Mouse (Mus musculus) T-helper 17 cell (primary cell): ENCODE data around the gene Foxo6.

Experiments used
- in situ Hi-C, 2 experiments: fragments of 300-600 bp; cut with MboI, MseI; formaldehyde crosslinking; loops; 1 replicate in 1 of 2; 2 replicates in 1 of 2; pipeline ENCODE4 v1.15.1; 2025; ENCODE audit warnings: high pct_unique_total_duplicates in 2 of 2

Foxo6 gene

DNA sequence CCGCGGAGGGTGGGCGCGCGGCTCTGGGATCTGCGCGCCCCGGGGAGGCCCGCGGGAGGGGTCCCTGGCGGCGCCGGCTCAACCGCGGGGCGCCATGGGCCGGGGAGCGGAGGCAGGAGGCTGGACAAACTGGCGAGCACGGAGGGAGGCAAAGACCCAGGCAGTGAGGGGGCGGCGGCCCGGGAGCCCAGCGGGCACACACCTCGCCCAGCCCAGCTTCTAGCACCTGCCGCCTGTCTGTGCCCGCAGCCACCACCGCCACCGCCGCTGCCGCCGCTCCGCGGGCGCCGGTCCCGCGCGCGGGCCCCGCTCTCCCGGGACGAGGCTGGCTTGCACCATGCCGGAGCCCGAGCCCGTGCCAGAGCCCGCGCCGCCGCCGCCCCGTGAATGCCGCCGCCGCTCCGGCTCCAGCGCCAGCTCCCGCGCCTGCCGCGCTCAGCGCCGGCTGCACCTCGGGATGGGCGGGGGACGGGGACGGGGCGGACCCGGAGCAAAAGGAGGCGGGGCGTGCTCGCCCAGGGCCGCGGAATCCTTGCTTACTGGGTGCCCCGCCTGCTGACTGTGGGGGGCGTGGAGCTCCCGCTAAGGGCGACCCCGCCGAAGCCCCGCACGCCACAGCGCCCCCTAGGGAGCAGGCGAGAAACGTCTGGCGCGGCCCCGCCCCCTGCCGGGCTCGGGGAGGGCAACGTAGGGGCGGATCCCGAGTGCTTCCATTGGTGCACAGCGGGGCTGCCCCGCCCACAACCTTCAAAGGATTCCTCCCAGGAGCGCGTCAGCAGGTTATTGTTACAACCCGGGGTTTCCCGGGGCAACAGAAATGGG lies at the start of gene Foxo6:
Foxo6 (minus strand) TSS at position 60 of the 822 bp plus-strand sequence.
- in situ Hi-C loops, result loop anchor here (10.0 kb wide), 2 partner anchors 557 to 637 kb away; partner anchors contain the start of gene Exo5 (in 1 of the 2)

GRCm38 (mm10) chr4:120334316-120334715 lies 47.2 kb upstream of the Foxo6 start:
- in situ Hi-C loops, result no loop called here

DNA sequence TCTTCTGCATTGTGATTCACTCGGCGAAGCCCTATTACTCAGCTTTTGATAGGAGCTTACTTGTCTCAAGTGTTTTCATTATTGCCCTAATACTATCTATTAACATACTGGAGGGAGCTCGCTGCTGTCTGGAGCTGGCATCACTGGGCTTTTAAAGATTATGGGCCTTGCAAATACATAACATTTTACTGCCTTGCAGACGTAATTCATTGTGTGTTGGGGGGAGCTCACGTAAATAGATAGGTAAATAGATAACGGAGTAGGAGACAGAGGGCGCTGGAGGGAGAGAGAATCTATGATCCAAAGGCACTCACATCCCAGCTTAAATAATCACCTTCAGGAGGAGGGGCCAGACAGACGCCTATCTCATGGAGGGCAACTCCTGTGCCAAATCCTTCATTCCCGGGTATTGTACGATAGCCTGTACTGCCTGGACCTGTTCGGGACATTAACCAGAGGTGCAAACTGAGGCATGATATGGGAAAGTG lies 45.8 kb upstream of the Foxo6 start:
- in situ Hi-C loops, result no loop called here

GRCm38 (mm10) chr4:120332405-120332933 lies 45.3 kb upstream of the Foxo6 start:
- in situ Hi-C loops, result no loop called here

- in situ Hi-C loops, result no loop called here
These were observed 44.8 kb upstream of the Foxo6 start for GRCm38 (mm10) chr4:120331992-120332391.

DNA sequence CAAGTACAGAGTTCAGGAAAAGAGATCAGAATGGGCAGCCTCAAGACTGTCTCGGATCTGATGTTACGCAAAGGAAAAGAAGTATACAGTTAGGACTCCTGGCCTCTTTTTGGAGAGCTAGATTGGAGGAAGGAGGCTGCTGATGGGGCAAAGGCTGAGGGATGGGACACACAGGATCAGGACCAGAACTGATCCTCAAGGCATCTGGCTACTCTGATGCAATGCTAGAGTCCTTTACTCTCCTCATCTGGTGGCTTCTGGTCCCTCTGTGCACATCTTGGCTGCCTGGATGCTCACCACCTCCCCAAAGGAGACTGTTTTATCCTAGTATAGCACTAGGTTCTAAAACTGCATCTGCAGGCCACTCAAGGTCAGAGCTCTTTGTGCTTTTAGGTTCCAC lies 44.4 kb upstream of the Foxo6 start:
- in situ Hi-C loops, result no loop called here

- in situ Hi-C loops, result no loop called here
These were observed 38.6 kb upstream of the Foxo6 start for GRCm38 (mm10) chr4:120325748-120326147.

DNA sequence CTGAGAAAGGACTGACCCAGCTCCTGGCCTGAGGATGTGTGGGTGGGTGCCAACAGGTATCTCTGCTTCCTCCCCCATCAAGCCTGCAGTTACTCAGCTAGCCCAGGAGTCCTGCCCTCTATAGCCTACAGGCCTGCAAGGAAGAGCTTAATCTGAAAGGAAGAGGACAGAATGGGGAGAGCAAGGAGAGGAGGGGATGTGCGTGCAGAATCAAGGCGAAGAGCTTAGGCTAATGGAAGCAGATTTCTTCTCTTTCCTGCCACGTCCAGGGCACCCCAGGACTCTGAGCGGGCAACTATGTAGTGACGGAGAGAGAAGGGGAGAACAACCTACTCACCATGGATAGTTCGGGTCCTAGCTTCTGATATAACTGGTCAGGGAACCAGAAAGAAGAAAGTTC lies 37.9 kb upstream of the Foxo6 start:
- in situ Hi-C loops, result no loop called here

DNA sequence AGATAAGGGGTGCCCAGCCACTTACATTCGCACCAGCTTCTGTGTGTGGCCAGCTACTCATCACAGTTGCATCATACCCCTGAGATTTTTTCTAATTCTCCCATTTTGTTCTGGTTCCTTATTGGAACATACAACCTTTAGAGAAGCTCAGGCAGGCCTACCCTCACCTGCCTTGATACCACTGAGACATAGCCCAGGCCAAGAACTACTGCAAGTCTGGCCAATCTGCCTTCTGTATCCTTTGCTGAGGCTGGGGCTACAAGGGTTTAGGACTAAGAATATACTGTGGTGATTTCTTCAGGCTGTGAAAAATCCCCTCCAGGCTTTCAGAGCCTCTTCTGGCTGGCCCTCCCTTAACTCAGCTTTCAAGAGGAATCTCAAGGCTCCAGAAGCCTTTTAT lies 36.7 kb upstream of the Foxo6 start:
- in situ Hi-C loops, result loop anchor here (5.0 kb wide), 1 partner anchor 97 kb away; no protein-coding TSS in a partner anchor

DNA sequence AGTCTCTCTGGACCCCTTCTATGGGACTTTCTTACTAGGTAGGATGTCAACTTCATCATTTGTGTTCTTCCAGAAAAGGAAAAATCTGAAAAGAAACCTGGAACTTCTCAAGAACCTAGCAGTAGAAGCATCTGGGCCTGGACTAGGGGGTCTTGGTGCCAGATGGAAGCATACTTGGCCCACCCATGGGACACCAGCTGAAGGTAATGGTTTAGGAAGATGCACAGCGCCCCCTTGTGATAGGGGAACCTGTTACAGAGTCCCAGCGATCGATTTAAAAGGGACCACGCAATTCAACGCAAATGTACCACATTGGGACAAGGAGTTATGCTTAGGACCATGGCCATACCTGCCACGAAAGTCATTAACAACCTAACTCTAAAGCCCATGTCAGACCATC lies 36.0 kb upstream of the Foxo6 start:
- in situ Hi-C loops, result loop anchor here (5.0 kb wide), 1 partner anchor 96 kb away; no protein-coding TSS in a partner anchor

GRCm38 (mm10) chr4:120317541-120317940 lies 30.4 kb upstream of the Foxo6 start:
- in situ Hi-C loops, result no loop called here

DNA sequence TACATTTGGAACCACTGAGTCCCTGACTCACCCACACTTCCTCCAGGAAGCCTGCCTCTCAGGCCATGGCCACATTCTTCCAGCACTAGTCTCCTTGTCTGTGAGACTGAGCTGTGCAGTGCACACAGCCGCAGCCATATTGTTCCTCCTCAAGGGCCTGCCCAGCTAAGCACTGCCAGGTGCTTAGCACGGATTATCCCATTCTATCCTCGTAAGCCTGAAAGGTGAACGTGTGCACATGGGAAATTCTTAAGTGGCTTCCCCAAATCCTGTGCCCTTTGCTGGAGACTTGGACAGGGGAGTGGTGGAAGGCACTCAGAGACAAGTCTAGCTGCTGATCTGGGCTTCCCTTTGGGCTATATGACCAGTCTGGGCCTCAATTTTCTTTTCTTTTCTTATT lies 29.6 kb upstream of the Foxo6 start:
- in situ Hi-C loops, result no loop called here

DNA sequence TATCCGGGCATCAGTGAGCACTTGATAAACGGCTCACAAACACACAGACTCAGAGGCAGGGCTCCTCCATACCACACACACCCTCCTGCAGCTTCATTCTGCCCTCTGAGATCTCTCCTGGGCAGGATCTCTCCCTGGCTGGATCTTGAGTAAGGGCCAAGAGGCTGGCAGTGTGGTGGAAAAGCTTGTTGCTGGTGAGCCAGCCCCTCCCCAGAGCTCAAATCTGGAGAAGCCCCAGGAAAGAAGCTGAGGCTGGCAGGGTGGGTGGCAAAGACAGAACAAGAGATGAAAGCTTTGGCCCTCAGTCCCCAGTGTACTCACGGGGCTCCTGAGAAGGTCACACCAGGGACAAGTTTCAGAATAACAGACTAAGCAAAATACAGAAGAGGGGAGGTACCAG lies 27.4 kb upstream of the Foxo6 start:
- in situ Hi-C loops, result no loop called here

DNA sequence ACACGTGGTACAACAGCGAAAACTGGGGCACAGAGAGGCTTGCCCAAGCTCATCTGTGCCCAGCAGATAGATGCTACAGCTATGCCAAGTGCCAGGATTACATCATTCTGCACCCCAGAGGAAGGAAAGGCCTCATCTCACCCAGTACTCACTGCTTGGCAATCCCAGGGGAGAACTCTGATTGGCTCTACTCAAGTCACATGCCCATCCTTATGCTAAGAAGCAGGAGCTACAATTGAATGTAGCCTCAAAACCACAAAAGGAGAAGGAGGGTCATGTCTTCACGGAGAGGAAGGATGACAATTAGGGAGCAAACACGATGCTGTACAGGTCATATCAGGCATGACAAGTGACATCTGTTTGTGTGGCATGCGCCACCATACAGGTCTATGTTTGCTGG lies 26.2 kb upstream of the Foxo6 start:
- in situ Hi-C loops, result no loop called here

DNA sequence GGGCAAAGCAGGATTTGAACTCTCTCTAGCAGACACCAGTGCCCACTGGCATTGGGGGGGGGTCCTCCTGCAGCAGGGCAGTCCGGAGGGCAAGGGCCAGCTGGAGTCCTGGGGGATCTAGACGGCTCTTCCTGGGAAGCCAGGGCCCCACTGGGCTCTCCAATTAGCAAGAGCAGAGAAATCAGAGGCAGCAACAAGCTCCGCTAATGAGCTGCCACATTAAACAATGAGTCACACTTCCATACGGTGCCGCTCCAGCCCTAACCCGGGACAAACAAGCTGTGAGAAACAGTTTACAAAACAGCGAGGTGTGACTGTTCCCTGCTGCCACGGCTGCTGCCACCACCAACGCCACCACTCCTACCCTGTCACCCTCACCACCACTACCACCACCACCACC lies 17.4 kb upstream of the Foxo6 start:
- in situ Hi-C loops, result no loop called here

DNA sequence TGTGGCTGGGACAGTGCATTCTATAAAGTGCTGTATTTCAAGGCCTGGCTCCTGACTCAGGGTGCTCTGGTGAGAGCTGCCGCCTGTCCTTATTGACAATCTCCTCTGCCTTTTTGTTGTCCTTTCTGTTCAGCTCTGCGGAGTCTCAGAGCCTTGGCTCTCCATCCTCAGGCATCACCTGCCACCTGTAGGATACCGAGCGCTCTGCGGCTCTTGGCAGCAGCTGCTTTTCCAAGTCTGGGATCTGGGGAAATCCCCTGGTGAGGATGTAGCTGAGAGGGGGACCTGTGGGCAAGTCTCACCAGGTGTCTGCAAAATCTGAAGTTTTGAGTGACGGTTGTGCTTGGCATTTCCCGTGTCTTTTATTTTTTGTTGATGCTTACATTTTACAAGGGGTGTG lies 12.1 kb upstream of the Foxo6 start:
- in situ Hi-C loops, result no loop called here

DNA sequence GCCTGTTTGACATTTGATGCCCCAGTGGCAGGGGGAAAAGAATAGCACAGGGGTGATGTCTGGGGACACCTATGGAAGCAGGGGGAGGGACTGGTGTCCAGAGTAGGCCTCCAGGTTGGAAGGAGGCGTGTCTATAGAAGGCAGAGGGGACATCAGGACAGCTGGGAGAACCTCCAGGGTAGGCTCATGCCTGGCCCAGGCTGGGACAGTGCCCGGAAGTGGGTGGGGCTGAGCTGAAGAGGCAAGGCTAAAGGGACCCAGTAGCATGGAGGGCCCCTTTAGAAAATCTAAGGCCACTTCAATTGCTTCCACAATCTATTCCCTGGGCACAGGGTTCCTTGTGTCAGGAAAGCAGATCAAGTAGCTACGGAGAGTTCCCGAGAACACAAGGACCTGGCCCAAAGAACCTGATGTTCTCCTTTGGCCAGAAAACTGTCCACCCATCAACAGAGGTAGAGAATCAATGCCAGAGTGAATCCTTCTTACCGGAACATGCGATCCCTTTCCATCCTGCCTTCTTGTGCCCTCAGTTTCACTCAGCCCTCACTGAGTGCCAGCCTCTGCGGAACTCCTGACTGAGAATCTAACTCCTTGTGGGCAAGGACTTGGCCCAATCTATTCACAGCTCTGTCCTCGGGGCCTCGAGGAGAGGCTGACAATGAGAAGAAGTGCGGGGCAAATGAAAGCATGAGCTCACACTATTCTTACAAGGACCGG lies 4.1 kb upstream of the Foxo6 start:
- in situ Hi-C loops, result no loop called here

- in situ Hi-C loops, result no loop called here
These were observed 3.3 kb upstream of the Foxo6 start for GRCm38 (mm10) chr4:120290486-120290885.

- in situ Hi-C loops, result loop anchor here (10.0 kb wide), 2 partner anchors 555 to 635 kb away; partner anchors contain the start of gene Exo5 (in 1 of the 2)
These were observed 2.2 kb upstream of the Foxo6 start for GRCm38 (mm10) chr4:120289181-120289965.

DNA sequence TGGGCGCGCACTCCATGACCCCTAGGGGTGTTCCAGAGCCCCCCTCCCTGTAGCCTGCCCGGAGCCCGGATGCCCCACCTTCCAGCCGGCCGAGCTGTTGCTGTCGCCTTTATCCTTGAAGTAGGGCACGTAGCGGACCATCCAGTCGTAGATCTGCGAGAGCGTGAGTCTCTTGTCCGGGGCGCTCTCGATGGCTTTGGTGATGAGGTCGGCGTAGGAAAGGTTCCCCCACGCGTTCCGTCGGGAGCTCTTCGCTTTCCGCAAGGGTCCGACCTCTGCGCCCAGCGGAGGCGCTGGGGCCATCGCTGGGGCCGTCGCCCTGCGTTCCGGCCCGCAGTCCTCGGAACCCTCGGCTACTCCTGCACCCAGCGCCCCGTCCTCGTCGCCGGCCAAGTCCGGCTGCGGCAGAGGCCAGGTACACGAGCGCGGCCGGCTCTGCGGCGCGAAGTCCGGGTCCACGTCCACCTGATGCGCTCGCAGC lies 348 bp downstream of the Foxo6 start:
- in situ Hi-C loops, result loop anchor here (10.0 kb wide), 2 partner anchors 558 to 638 kb away; partner anchors contain the start of gene Exo5 (in 1 of the 2)

- in situ Hi-C loops, result loop anchor here (10.0 kb wide), 2 partner anchors 559 to 639 kb away; partner anchors contain the start of gene Exo5 (in 1 of the 2)
These were observed 1.4 kb downstream of the Foxo6 start for GRCm38 (mm10) chr4:120285730-120286129.
